Mouse (Mus musculus) midbrain, embryonic 11.5 days (tissue): ENCODE data around the gene Insig2. TPM values are rescaled to one million over a fixed set of nuclear protein-coding genes. Genes with fewer than 3 reads are reported as not detected.

ENCODE experiments used
- ATAC-seq: fragments of 200-750 bp; cut with Nextera tagmentation; 2 replicates; pipeline ENCODE4 v1.8.0; 2017; ENCODE audit warnings: moderate TSS enrichment, moderate library complexity; ENCODE audit not compliant: low FRiP score
- DNase-seq: peaks from one replicate; pipeline ENCODE4 v3.0.0; 2015; ENCODE audit warnings: low spot score; ENCODE audit errors: missing footprints
- H3K27ac ChIP-seq: fragments of 300-500 bp; sonication (generic); 2 replicates; pipeline ENCODE4 v1.5.1; 2014; ENCODE audit warnings: low read depth, low read length
- H3K27me3 ChIP-seq: fragments of 300-500 bp; sonication (generic); 2 replicates; pipeline ENCODE4 v1.6.1; 2014; ENCODE audit warnings: mild to moderate bottlenecking, low read length, moderate library complexity, mixed read lengths; ENCODE audit not compliant: control insufficient read depth, insufficient read depth
- H3K36me3 ChIP-seq: fragments of 300-500 bp; sonication (generic); 2 replicates; pipeline ENCODE4 v1.6.1; 2014; ENCODE audit warnings: mild to moderate bottlenecking, low read length, moderate library complexity, mixed read lengths; ENCODE audit not compliant: control insufficient read depth, insufficient read depth
- H3K4me1 ChIP-seq: fragments of 300-500 bp; sonication (generic); 2 replicates; pipeline ENCODE4 v1.6.1; 2014; ENCODE audit warnings: low read length; ENCODE audit not compliant: control insufficient read depth, insufficient read depth
- H3K4me2 ChIP-seq: fragments of 300-500 bp; sonication (generic); 2 replicates; pipeline ENCODE4 v1.6.1; 2014; ENCODE audit warnings: mild to moderate bottlenecking, moderate library complexity
- H3K4me3 ChIP-seq: fragments of 300-500 bp; sonication (generic); 2 replicates; pipeline ENCODE4 v1.5.1; 2014; ENCODE audit warnings: low read depth, low read length
- H3K9ac ChIP-seq: fragments of 300-500 bp; sonication (generic); 2 replicates; pipeline ENCODE4 v1.6.1; 2014; ENCODE audit warnings: low read length
- H3K9me3 ChIP-seq: fragments of 300-500 bp; sonication (generic); 2 replicates; pipeline ENCODE4 v1.6.1; 2016; ENCODE audit warnings: low read length; ENCODE audit not compliant: control insufficient read depth
- WGBS: fragments of 180-500 bp; shearing (Covaris S2); extraction: QIAGEN DNeasy Blood & Tissue Kit; methylation state at CpG from one replicate; pipeline ENCODE4 v1.1.7; 2014; 5-methylcytosine and 5-hydroxymethylcytosine counted together
- polyA plus RNA-seq: library from polyadenylated mRNA; unstranded; fragments of >200 nt; fragmentation: Nextera tagmentation; extraction: Ambion mirVana; gene quantifications from 2 replicates; pipeline ENCODE4 v1.2.1, GENCODE M21; 2014

The Insig2 gene
- polyA plus RNA-seq, 1 experiment from 2014 or later: 17.8 TPM

DNA sequence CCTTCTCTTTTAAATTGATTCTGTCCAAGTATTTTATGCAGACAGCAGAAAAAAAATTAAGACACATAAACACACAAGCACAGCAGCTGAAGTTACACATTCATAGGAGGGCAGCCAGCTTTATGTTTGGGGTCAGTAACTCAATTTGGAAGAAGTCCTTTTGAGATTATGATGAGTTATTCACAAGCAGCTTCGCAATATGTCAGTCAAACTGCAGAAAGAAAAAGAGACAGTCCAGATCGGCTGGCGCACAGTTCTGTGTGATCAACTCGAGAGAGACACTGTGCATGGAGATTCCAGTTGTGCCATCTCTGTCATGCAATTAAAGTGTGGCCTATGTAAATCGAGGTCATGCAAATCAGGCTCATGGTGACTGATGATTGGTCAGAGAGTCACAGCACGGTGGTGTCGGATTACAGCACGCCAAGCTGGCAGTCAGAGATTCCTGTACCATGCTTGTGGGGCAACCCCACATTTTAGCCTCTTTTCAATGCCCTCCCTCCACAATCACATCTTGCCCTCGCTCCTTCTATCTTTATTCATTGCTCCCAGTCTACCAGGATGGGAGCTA lies 72.1 kb downstream of the Insig2 start:
- DNase-seq (no peak), ATAC-seq (peak; percentile 40; the same call in 1 of the 2 replicates)
- no peaks in the 10 kb centered on the region for H3K36me3 ChIP-seq
- no peaks in the 10 kb centered on the region for H3K27me3 ChIP-seq
- 65% methylated on average over 9 of the region's 9 CpGs for WGBS
- no peak overlapping the region for H3K9ac ChIP-seq
- no peak overlapping the region for H3K4me3 ChIP-seq
- H3K4me2 ChIP-seq: no peak overlapping the region
- H3K27ac ChIP-seq: no peak overlapping the region
- no peaks in the 10 kb centered on the region for H3K9me3 ChIP-seq
- H3K4me1 ChIP-seq: no peaks in the 10 kb centered on the region

Other genes with a start within 250 kb of the Insig2 start
- 9.7 and 11.1 TPM in 2 replicates for gene Ccdc93, start 98.5 kb upstream of the Insig2 start, polyA plus RNA-seq
- gene Htr5b, start 195.9 kb upstream of the Insig2 start, polyA plus RNA-seq: 0.14 and 0.20 TPM in 2 replicates
- gene Ddx18, start 235.4 kb upstream of the Insig2 start, polyA plus RNA-seq: 76.3 and 81.0 TPM in 2 replicates